Mouse (Mus musculus): ENCODE results near the gene Pitpnm3. TPM values are rescaled to one million over a fixed set of nuclear protein-coding genes. Genes with fewer than 3 reads are reported as not detected.
A peak's percentile ranks its signal among the peaks of the same experiment; 100 is the strongest.
"Not testable (repeated sequence)": the region's sequence is repeated elsewhere in the genome, so short reads cannot be mapped to it uniquely, and the experiment has no call there.

The Pitpnm3 gene
- 0.06 and 0.14 TPM in 2 replicates for polyA plus RNA-seq (2015; fragmentation: Nextera tagmentation; extraction: Ambion mirVana)

- H3K4me2 ChIP-seq: peak within 1 kb of the TSS; percentile 65
- H3K9ac ChIP-seq: no peak within 1 kb of the TSS
- peak within 1 kb of the TSS; percentile 48 for H3K4me3 ChIP-seq (replicated peaks)
- H3K36me3 ChIP-seq: no peaks in the 10 kb centered on the region
- WGBS (ENCODE audit: insufficient replicate concordance): 2% methylated on average over 92 of the region's 107 CpGs
- H3K4me1 ChIP-seq (replicated peaks): 0 out of 2 replicates have a peak, but pooled peaks cover 3% of the 10 kb centered on the region
- H3K9me3 ChIP-seq (replicated peaks): no peaks in the 10 kb centered on the region
- peaks cover 77% of the 10 kb centered on the region for H3K27me3 ChIP-seq
- DNase-seq (no peak), ATAC-seq (ENCODE audit: low read depth) (no peak)
- H3K27ac ChIP-seq: no peak within 1 kb of the TSS
Measured at GRCm38 (mm10) chr11:72135383-72136158, at the start of gene Pitpnm3. Gene Pitpnm3, minus strand, starts transcription at chr11:72135778.

DNA sequence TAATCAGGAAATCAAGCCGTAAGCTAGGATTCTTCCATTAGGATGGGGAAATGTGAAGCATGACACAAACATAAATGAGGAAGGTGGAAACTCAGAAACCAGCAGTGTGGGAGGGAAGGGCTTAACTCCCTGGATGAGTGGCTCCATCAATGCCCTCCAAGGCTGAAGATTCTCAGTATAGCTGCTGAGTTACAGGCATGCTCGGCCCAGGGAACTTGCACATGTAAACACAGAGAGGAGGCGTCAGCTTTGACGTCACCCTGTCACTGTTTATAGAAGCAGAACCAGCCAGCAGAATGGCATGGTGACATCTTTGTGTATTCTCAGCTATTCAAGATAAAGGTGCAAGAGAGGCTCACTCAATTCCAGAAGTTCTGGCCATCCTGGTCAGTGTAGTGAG lies 48.7 kb upstream of the Pitpnm3 start:
- no peak for DNase-seq
- peaks cover 33% of the 10 kb centered on the region for H3K36me3 ChIP-seq
- H3K27me3 ChIP-seq: no peaks in the 10 kb centered on the region
- H3K4me1 ChIP-seq (replicated peaks): no peaks in the 10 kb centered on the region
- WGBS (ENCODE audit: insufficient replicate concordance): 75% methylated on average over 4 of the region's 4 CpGs
- ATAC-seq (ENCODE audit: low read depth): no peak
- no peak overlapping the region for H3K9ac ChIP-seq
- H3K27ac ChIP-seq: no peak overlapping the region
- no peak overlapping the region for H3K4me2 ChIP-seq
- H3K9me3 ChIP-seq (replicated peaks): no peaks in the 10 kb centered on the region
- no peak overlapping the region for H3K4me3 ChIP-seq (replicated peaks)

- Histone ChIP-seq H3K27ac (no peak overlapping the region), H3K4me1 (replicated peaks) (no peaks in the 10 kb centered on the region), H3K9ac (no peak overlapping the region), H3K9me3 (replicated peaks) (no peaks in the 10 kb centered on the region), H3K36me3 (peaks cover 35% of the 10 kb centered on the region), H3K4me3 (replicated peaks) (no peak overlapping the region), H3K4me2 (no peak overlapping the region), H3K27me3 (no peaks in the 10 kb centered on the region)
- DNase-seq (no peak), ATAC-seq (ENCODE audit: low read depth) (no peak)
- WGBS (ENCODE audit: insufficient replicate concordance): 82% methylated on average over 4 of the region's 4 CpGs
Measured at GRCm38 (mm10) chr11:72181136-72181535, 45.6 kb upstream of the Pitpnm3 start.

- Histone ChIP-seq H3K4me3 (replicated peaks) (no peak overlapping the region), H3K4me2 (no peak overlapping the region), H3K27me3 (no peaks in the 10 kb centered on the region), H3K9me3 (replicated peaks) (no peaks in the 10 kb centered on the region), H3K36me3 (peaks cover 40% of the 10 kb centered on the region), H3K27ac (no peak overlapping the region), H3K4me1 (replicated peaks) (no peaks in the 10 kb centered on the region), H3K9ac (no peak overlapping the region)
- DNase-seq: no peak
- WGBS (ENCODE audit: insufficient replicate concordance): 75% methylated on average over 5 of the region's 5 CpGs
- ATAC-seq (ENCODE audit: low read depth): no peak
Measured at GRCm38 (mm10) chr11:72180556-72180955, 45.0 kb upstream of the Pitpnm3 start.

GRCm38 (mm10) chr11:72176553-72176952 lies 41.0 kb upstream of the Pitpnm3 start:
- H3K4me3 ChIP-seq (replicated peaks): no peak overlapping the region
- H3K36me3 ChIP-seq: peaks cover 41% of the 10 kb centered on the region
- no peak for ATAC-seq (ENCODE audit: low read depth)
- no peaks in the 10 kb centered on the region for H3K9me3 ChIP-seq (replicated peaks)
- H3K4me1 ChIP-seq (replicated peaks): no peaks in the 10 kb centered on the region
- H3K27me3 ChIP-seq: no peaks in the 10 kb centered on the region
- no peak overlapping the region for H3K27ac ChIP-seq
- DNase-seq: no peak
- H3K4me2 ChIP-seq: no peak overlapping the region
- no peak overlapping the region for H3K9ac ChIP-seq
- 67% methylated on average over 3 of the region's 3 CpGs for WGBS (ENCODE audit: insufficient replicate concordance)

- 81% methylated on average over 5 of the region's 5 CpGs for WGBS (ENCODE audit: insufficient replicate concordance)
Measured at GRCm38 (mm10) chr11:72175966-72176365, 40.4 kb upstream of the Pitpnm3 start.

GRCm38 (mm10) chr11:72174721-72175120 lies 39.1 kb upstream of the Pitpnm3 start:
- Histone ChIP-seq H3K27ac (no peak overlapping the region), H3K9me3 (replicated peaks) (no peaks in the 10 kb centered on the region), H3K9ac (no peak overlapping the region), H3K4me2 (no peak overlapping the region), H3K4me3 (replicated peaks) (no peak overlapping the region), H3K27me3 (no peaks in the 10 kb centered on the region), H3K4me1 (replicated peaks) (no peaks in the 10 kb centered on the region), H3K36me3 (peaks cover 38% of the 10 kb centered on the region)
- 84% methylated on average over 6 of the region's 6 CpGs for WGBS (ENCODE audit: insufficient replicate concordance)
- ATAC-seq (ENCODE audit: low read depth) (no peak), DNase-seq (no peak)

More at GRCm38 (mm10) chr11:72175966-72176365, 40.4 kb upstream of the Pitpnm3 start:
- ATAC-seq (ENCODE audit: low read depth): no peak
- no peak overlapping the region for H3K9ac ChIP-seq
- H3K4me3 ChIP-seq (replicated peaks): no peak overlapping the region
- H3K4me2 ChIP-seq: no peak overlapping the region
- H3K36me3 ChIP-seq: peaks cover 38% of the 10 kb centered on the region
- no peaks in the 10 kb centered on the region for H3K9me3 ChIP-seq (replicated peaks)
- no peak overlapping the region for H3K27ac ChIP-seq
- no peaks in the 10 kb centered on the region for H3K27me3 ChIP-seq
- H3K4me1 ChIP-seq (replicated peaks): no peaks in the 10 kb centered on the region
- no peak for DNase-seq

GRCm38 (mm10) chr11:72173506-72173905 lies 37.9 kb upstream of the Pitpnm3 start:
- no peak overlapping the region for H3K4me3 ChIP-seq (replicated peaks)
- H3K36me3 ChIP-seq: peaks cover 36% of the 10 kb centered on the region
- no peaks in the 10 kb centered on the region for H3K4me1 ChIP-seq (replicated peaks)
- H3K27me3 ChIP-seq: no peaks in the 10 kb centered on the region
- H3K4me2 ChIP-seq: no peak overlapping the region
- H3K27ac ChIP-seq: no peak overlapping the region
- no peak overlapping the region for H3K9ac ChIP-seq
- ATAC-seq (ENCODE audit: low read depth) (no peak), DNase-seq (no peak)
- WGBS (ENCODE audit: insufficient replicate concordance): 78% methylated on average over 5 of the region's 5 CpGs
- no peaks in the 10 kb centered on the region for H3K9me3 ChIP-seq (replicated peaks)

DNA sequence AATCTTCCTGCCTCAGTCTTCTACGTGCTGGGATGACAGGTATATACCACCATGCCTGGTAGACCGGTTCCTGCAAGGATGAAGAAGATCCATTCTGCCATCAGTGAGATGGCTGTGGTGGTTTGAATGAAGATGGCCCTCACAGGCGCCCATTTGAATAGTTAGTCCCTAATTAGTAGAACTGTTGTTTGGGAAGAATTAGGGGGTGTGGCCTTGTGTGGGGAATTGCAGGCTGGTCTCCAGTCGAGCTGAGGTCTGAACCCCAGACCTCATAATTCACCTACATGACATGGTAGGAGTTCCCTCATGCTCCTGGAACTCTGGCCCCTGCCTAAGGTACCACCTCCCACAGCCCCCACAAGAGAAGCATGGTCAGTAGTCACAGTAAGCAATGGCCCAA lies 36.3 kb upstream of the Pitpnm3 start:
- not testable (repeated sequence) for DNase-seq; H3K4me1 ChIP-seq (replicated peaks); H3K9me3 ChIP-seq (replicated peaks); H3K4me3 ChIP-seq (replicated peaks); ATAC-seq (ENCODE audit: low read depth); H3K27me3 ChIP-seq; H3K27ac ChIP-seq; H3K9ac ChIP-seq; H3K4me2 ChIP-seq
- 73% methylated on average over 4 of the region's 4 CpGs for WGBS (ENCODE audit: insufficient replicate concordance)
- peaks cover 34% of the 10 kb centered on the region for H3K36me3 ChIP-seq

- Histone ChIP-seq H3K9me3 (replicated peaks) (no peaks in the 10 kb centered on the region), H3K4me3 (replicated peaks) (no peak overlapping the region), H3K4me1 (replicated peaks) (no peaks in the 10 kb centered on the region), H3K9ac (no peak overlapping the region), H3K36me3 (peaks cover 38% of the 10 kb centered on the region), H3K4me2 (no peak overlapping the region), H3K27me3 (no peaks in the 10 kb centered on the region), H3K27ac (no peak overlapping the region)
- 61% methylated on average over 4 of the region's 4 CpGs for whole genome bisulfite sequencing (ENCODE audit: insufficient replicate concordance)
- DNase-seq (no peak), ATAC-seq (ENCODE audit: low read depth) (peak; percentile 54; the same call in 1 of the 2 replicates)
Measured at GRCm38 (mm10) chr11:72169871-72170270, 34.3 kb upstream of the Pitpnm3 start.

GRCm38 (mm10) chr11:72163198-72163597 lies 27.6 kb upstream of the Pitpnm3 start:
- no peak for ATAC-seq (ENCODE audit: low read depth)

GRCm38 (mm10) chr11:72156624-72157023 lies 21.0 kb upstream of the Pitpnm3 start:
- DNase-seq (no peak), ATAC-seq (ENCODE audit: low read depth) (no peak)
- H3K4me3 ChIP-seq (replicated peaks): no peak overlapping the region
- no peaks in the 10 kb centered on the region for H3K4me1 ChIP-seq (replicated peaks)
- peaks cover 30% of the 10 kb centered on the region for H3K36me3 ChIP-seq
- H3K27me3 ChIP-seq: no peaks in the 10 kb centered on the region
- 58% methylated on average over 2 of the region's 2 CpGs for WGBS (ENCODE audit: insufficient replicate concordance)
- H3K27ac ChIP-seq: no peak overlapping the region
- no peak overlapping the region for H3K4me2 ChIP-seq
- H3K9ac ChIP-seq: no peak overlapping the region
- no peaks in the 10 kb centered on the region for H3K9me3 ChIP-seq (replicated peaks)

More at GRCm38 (mm10) chr11:72163198-72163597, 27.6 kb upstream of the Pitpnm3 start:
- Histone ChIP-seq H3K4me1 (replicated peaks) (no peaks in the 10 kb centered on the region), H3K9me3 (replicated peaks) (no peaks in the 10 kb centered on the region), H3K9ac (no peak overlapping the region), H3K4me3 (replicated peaks) (no peak overlapping the region), H3K27me3 (no peaks in the 10 kb centered on the region), H3K27ac (no peak overlapping the region), H3K4me2 (no peak overlapping the region), H3K36me3 (peaks cover 32% of the 10 kb centered on the region)
- WGBS (ENCODE audit: insufficient replicate concordance): 68% methylated on average over 2 of the region's 2 CpGs
- no peak for DNase-seq
